Mouse (Mus musculus): ENCODE measurements around the gene Adam11.

DNA sequence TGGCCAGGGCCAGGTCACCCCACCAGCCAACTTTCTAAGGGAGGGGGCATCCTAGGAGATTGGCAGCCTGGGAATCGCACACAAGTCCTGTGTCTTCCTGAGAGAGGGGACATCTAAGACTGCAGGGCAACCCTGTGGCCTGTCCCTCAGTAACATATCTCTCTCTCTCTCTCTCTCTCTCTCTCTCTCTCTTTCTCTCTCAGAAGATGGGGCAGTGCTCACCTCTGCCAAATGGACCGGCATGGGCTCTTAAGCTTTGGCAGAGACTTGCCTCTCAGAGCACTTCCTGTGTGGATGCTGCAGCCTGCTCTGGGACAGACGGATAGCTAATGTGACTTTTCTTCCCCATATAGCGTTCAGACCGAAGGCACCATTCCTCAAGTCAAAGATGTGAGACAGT, 18.4 kb upstream of the Adam11 start:
- TF ChIP-seq CTCF (IDR thresholded peaks at IDR 0.05; ENCODE audit: control insufficient read depth, insufficient read depth, insufficient read length) (no peak), USF1 (IDR thresholded peaks at IDR 0.05; ENCODE audit: low read depth) (no peak), FOSL1 (IDR thresholded peaks at IDR 0.05; ENCODE audit: insufficient read depth, low read length, poor library complexity, severe bottlenecking) (no peak), MYOD1 (IDR thresholded peaks at IDR 0.05; ENCODE audit: control insufficient read depth, insufficient read length, low read depth) (no peak), CEBPB (IDR thresholded peaks at IDR 0.05; ENCODE audit: low read depth) (no peak), MYOG (IDR thresholded peaks at IDR 0.05; ENCODE audit: control insufficient read depth, extremely low read depth, insufficient read length) (no peak), MAX (IDR thresholded peaks at IDR 0.05) (no peak)

Measured in C2C12 (cell line).